Mouse (Mus musculus): Measurements from ENCODE around the gene Lilr4b. TPM values are rescaled to one million over a fixed set of nuclear protein-coding genes. Genes with fewer than 3 reads are reported as not detected.

Lilr4b gene
- total RNA-seq (2023): 13.4 TPM

DNA sequence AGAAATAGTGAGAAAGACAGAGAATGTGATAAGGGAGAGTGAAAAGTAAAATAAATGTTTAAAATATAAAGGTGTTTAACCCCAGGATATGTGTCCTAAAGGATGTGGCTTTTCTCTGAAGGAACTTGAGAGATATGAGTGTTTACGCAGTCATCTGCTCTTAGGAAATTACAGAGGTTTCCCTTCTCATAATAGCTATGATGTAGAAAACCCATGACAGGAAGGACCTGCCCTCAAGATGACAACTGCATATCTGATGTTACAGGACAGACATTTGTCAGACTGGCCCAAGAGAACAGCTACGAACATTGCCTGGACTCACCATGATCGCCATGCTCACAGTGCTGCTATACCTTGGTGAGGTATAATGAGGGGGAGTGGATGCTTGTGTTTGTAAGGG lies at the start of gene Lilr4b, which contains the start of gene Gm49339:
Gene Lilr4b (plus strand): TSS at position 236 of the 400 bp plus-strand sequence.
Gene Gm49339 (plus strand): TSS at position 216 of the 400 bp plus-strand sequence.

GRCm38 (mm10) chr10:51490691-51491090 lies 10.3 kb downstream of the Lilr4b start, which contains the start of gene Lilrb4a:
Gene Lilrb4a (plus strand): TSS chr10:51490956.

Other genes with a start within 250 kb of the Lilr4b start
- gene Gm49339, start within 50 bp of the Lilr4b start, total RNA-seq (2023): not detected
- 19.4 TPM for gene Lilrb4a, start 10.3 kb downstream of the Lilr4b start, total RNA-seq (2023)
- not detected for gene Fam162b, start 109.9 kb downstream of the Lilr4b start, total RNA-seq (2023)
- gene Gprc6a, start 150.8 kb downstream of the Lilr4b start, total RNA-seq (2023): not detected
- not detected for gene Rfx6, start 197.1 kb downstream of the Lilr4b start, total RNA-seq (2023)

Measured in CD4-positive naive resting alpha-beta T cell, adult 76 days (primary cell).